Comparison of ENCODE assay signal across 12 mouse cellular contexts in the genomic region with DNA sequence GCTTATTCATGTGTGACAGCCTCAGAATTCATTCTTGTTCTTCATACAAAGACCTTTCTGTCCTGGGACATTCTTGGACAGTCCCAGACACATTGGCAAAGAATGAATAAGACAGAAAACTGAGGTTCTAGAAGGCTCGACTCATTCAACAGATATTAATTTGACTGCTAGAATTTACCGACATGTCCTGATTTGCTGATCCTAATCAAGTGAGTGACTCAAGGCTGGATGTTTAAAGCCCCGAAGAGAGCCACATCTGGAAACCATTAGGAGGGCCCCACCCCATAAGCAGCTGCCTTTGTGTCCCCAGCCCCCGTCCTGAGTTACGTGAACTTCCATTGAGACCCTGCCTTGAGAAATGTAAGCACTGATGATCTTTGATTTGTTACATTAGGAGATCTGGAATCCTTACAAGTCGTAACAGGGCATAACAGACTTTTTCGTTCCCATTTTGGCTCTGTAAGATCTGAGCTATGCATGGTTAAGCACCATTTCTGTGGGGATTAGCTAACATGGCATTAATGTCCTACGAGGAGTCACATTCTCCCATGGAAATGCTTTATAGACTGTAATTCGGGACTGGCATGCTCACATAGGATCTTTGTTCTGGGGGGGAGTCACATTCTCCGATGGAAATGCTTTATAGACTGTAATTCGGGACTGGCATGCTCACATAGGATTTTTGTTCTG.
A peak's percentile ranks its signal among the peaks of the same experiment; 100 is the strongest.
DNase-seq lines count a peak whose midpoint lies in the region; ATAC-seq and TF ChIP-seq lines count a peak whose summit lies in the region.
"Had no signal": no experiment of that assay in that cellular context is flagged by ENCODE, and none has a peak within 500 bp of the region (broad histone marks: within the 10 kb centered on the region; RNA-seq: fewer than 3 reads in every experiment).

No protein-coding gene starts in this region.

- 37% methylated on average over 11 of the region's 11 CpGs for WGBS in kidney, embryonic 15.5 days
- 31% methylated on average over 11 of the region's 11 CpGs for WGBS in embryonic facial prominence, embryonic 11.5 days
- 10% methylated on average over 11 of the region's 11 CpGs for WGBS in limb, embryonic 14.5 days

- no peak for TF ChIP-seq POLR2A in limb, embryonic 14.5 days (IDR thresholded peaks at IDR 0.05; ENCODE audit: borderline replicate concordance, extremely low read depth, insufficient read depth, insufficient read length)

- H3K9me3 ChIP-seq in kidney, embryonic 15.5 days (replicated peaks), result no peaks in the 10 kb centered on the region
- H3K9me3 ChIP-seq in embryonic facial prominence, embryonic 11.5 days (replicated peaks; ENCODE audit: control insufficient read depth, low read length), result no peaks in the 10 kb centered on the region
- H3K9me3 ChIP-seq in limb, embryonic 14.5 days (ENCODE audit: control insufficient read depth, low read length), result no peaks in the 10 kb centered on the region
- H3K9me3 ChIP-seq: heart, embryonic 12.5 days; neural tube, embryonic 12.5 days had no signal

- no peak for ATAC-seq in kidney, embryonic 15.5 days (replicated peaks; ENCODE audit: low FRiP score)
- peak; percentile 78; the same call in 1 of the 2 replicates for ATAC-seq in embryonic facial prominence, embryonic 11.5 days (replicated peaks; ENCODE audit: insufficient number of reproducible peaks, low FRiP score, low TSS enrichment, low read depth)
- peak; percentile 69 for ATAC-seq in limb, embryonic 14.5 days (ENCODE audit: low FRiP score, low read depth)
- no peak for ATAC-seq in CD4-positive, CD25-positive, alpha-beta regulatory T cell, adult 4 months

- peak overlapping the region; percentile 73 for H3K27ac ChIP-seq in kidney, embryonic 15.5 days
- no peak overlapping the region for H3K27ac ChIP-seq in embryonic facial prominence, embryonic 11.5 days (replicated peaks; ENCODE audit: low read depth, low read length)
- H3K27ac ChIP-seq in limb, embryonic 14.5 days (replicated peaks; ENCODE audit: low read depth, low read length), result 0 out of 2 replicates have a peak overlapping the region, but pooled peaks have one; percentile 3
- H3K27ac ChIP-seq: neural tube, embryonic 12.5 days had no signal

- no peak overlapping the region for H3K9ac ChIP-seq in kidney, embryonic 15.5 days
- H3K9ac ChIP-seq in embryonic facial prominence, embryonic 11.5 days (replicated peaks; ENCODE audit: low read length), result no peak overlapping the region
- H3K9ac ChIP-seq in limb, embryonic 14.5 days (ENCODE audit: low read depth, low read length, severe bottlenecking), result no peak overlapping the region
- H3K9ac ChIP-seq: heart, embryonic 12.5 days; neural tube, embryonic 12.5 days had no signal

- H3K27me3 ChIP-seq in kidney, embryonic 15.5 days, result no peaks in the 10 kb centered on the region
- no peaks in the 10 kb centered on the region for H3K27me3 ChIP-seq in embryonic facial prominence, embryonic 11.5 days (ENCODE audit: control insufficient read depth, insufficient read depth, low read length)
- H3K27me3 ChIP-seq in limb, embryonic 14.5 days (ENCODE audit: control insufficient read depth, insufficient read depth, low read length), result no peaks in the 10 kb centered on the region
- H3K27me3 ChIP-seq: heart, embryonic 12.5 days; neural tube, embryonic 12.5 days had no signal

- no peak for DNase-seq in kidney, postnatal 4 days
- peak; percentile 95 for DNase-seq in Muller cell, postnatal 12 days (ENCODE audit: inconsistent ontology term)
- peak; percentile 87 for DNase-seq in embryonic facial prominence, embryonic 11.5 days (ENCODE audit: low spot score)
- DNase-seq in limb, embryonic 14.5 days (ENCODE audit: low spot score), result peak; percentile 71
- DNase-seq in cerebellum, postnatal 14 days, result no peak
- no peak for DNase-seq in heart, adult 8-10 months (ENCODE audit: low spot score)
- DNase-seq: kidney, postnatal 10 days; right cerebral cortex, postnatal 25 days had no signal

- no peak overlapping the region for H3K4me3 ChIP-seq in kidney, embryonic 15.5 days (replicated peaks)
- H3K4me3 ChIP-seq in embryonic facial prominence, embryonic 11.5 days (ENCODE audit: low read depth, low read length), result no peak overlapping the region
- H3K4me3 ChIP-seq in limb, embryonic 14.5 days (replicated peaks; ENCODE audit: low read length), result no peak overlapping the region
- H3K4me3 ChIP-seq: heart, embryonic 12.5 days; neural tube, embryonic 12.5 days had no signal

- no peak overlapping the region for H3K4me2 ChIP-seq in kidney, embryonic 15.5 days
- no peak overlapping the region for H3K4me2 ChIP-seq in embryonic facial prominence, embryonic 11.5 days (ENCODE audit: low read depth, low read length)
- H3K4me2 ChIP-seq in limb, embryonic 14.5 days (replicated peaks; ENCODE audit: low read depth, low read length, severe bottlenecking), result no peak overlapping the region
- H3K4me2 ChIP-seq: heart, embryonic 12.5 days; neural tube, embryonic 12.5 days had no signal

- peaks cover 20% of the 10 kb centered on the region for H3K4me1 ChIP-seq in kidney, embryonic 15.5 days
- H3K4me1 ChIP-seq in embryonic facial prominence, embryonic 11.5 days (ENCODE audit: control insufficient read depth, insufficient read depth, low read length), result 0 out of 2 replicates have a peak, but pooled peaks cover 2% of the 10 kb centered on the region
- peaks cover 20% of the 10 kb centered on the region for H3K4me1 ChIP-seq in limb, embryonic 14.5 days (ENCODE audit: control insufficient read depth, insufficient read depth, low read length)

- H3K36me3 ChIP-seq in kidney, embryonic 15.5 days, result no peaks in the 10 kb centered on the region
- H3K36me3 ChIP-seq in embryonic facial prominence, embryonic 11.5 days (replicated peaks; ENCODE audit: control insufficient read depth, insufficient read depth, low read depth, low read length), result no peaks in the 10 kb centered on the region
- H3K36me3 ChIP-seq in limb, embryonic 14.5 days (ENCODE audit: control insufficient read depth, insufficient read depth, low read length), result no peaks in the 10 kb centered on the region
- H3K36me3 ChIP-seq: heart, embryonic 12.5 days; neural tube, embryonic 12.5 days had no signal

Comparison
In these comparisons a context has a peak if more than half of its experiments do, and no peak if none do; other contexts are left out.
1. ATAC-seq: peak in embryonic facial prominence, embryonic 11.5 days (single experiment) and limb, embryonic 14.5 days (single experiment); none in kidney, embryonic 15.5 days (single experiment) and CD4-positive, CD25-positive, alpha-beta regulatory T cell, adult 4 months (single experiment).
2. DNase-seq: peak in Muller cell, postnatal 12 days (single experiment), embryonic facial prominence, embryonic 11.5 days (single experiment) and limb, embryonic 14.5 days (single experiment); none in kidney, postnatal 4 days (0 of 2), cerebellum, postnatal 14 days (0 of 2) and heart, adult 8-10 months (single experiment).